Comparison of ENCODE assay signal across 7 mouse cellular contexts in genomic region chr14:79486993-79487731, GRCm38 (mm10). TPM values are rescaled to one million over a fixed set of nuclear protein-coding genes. Genes with fewer than 3 reads are reported as not detected.
DNase-seq lines count a peak whose midpoint lies in the region; ATAC-seq and TF ChIP-seq lines count a peak whose summit lies in the region.

No protein-coding gene starts in this region.

- in situ Hi-C loops in Patski (cut with MboI; ENCODE audit: low pct_unique_long_range_greater_than_20kb), result no loop called here

- H3K27me3 ChIP-seq in ES-Bruce4 (ENCODE audit: control insufficient read depth, insufficient read depth, low read length, poor library complexity, severe bottlenecking), result no peaks in the 10 kb centered on the region
- H3K27me3 ChIP-seq in Patski, result no peaks in the 10 kb centered on the region
- no peaks in the 10 kb centered on the region for H3K27me3 ChIP-seq in stomach, embryonic 14.5 days (ENCODE audit: control insufficient read depth, insufficient read depth, low read length)

- CTCF ChIA-PET in Patski (lab: Charles Lee), result interaction anchor here (0.8 to 1.6 kb wide), 6 partner anchors 25 to 101 kb away, joined by 3 to 4 read pairs (median 4); no protein-coding TSS in a partner anchor

- H3K4me3 ChIP-seq in ES-Bruce4 (ENCODE audit: low read depth, low read length), result peak overlapping the region; percentile 22
- peak overlapping the region; percentile 27; the same call in 1 of the 2 replicates for H3K4me3 ChIP-seq in stomach, embryonic 14.5 days (ENCODE audit: low read depth, low read length)

- H3K4me2 ChIP-seq in stomach, embryonic 14.5 days (replicated peaks; ENCODE audit: low read depth, low read length), result peak overlapping the region; percentile 48

- TF ChIP-seq POLR2A in ES-Bruce4 (IDR thresholded peaks at IDR 0.05; ENCODE audit: insufficient read depth, low read length), result no peak

- no peak for TF ChIP-seq EP300 in ES-Bruce4 (IDR thresholded peaks at IDR 0.05; ENCODE audit: insufficient read depth, low read depth, low read length)

- peak; percentile 27 for ATAC-seq in Patski
- ATAC-seq in megakaryocyte progenitor cell, adult 5-6 weeks (replicated peaks; ENCODE audit: poor library complexity), result peak; percentile 51
- ATAC-seq in stomach, embryonic 14.5 days (ENCODE audit: insufficient number of reproducible peaks, insufficient read depth, low FRiP score, low read depth), result peak; percentile 17; the same call in 1 of the 2 replicates

- DNase-seq in Patski (ENCODE audit: low read depth, low spot score), result no peak
- DNase-seq in embryo, embryonic 9.5 days (ENCODE audit: extremely low spot score), result peak; percentile 56
- peak; percentile 61 to 68 for DNase-seq in heart, postnatal 10 days
- peak; percentile 49 to 71 for DNase-seq in kidney, postnatal 4 days

- POLR2A ChIA-PET in Patski (lab: Charles Lee), result interaction anchor here (0.7 kb wide), 1 partner anchor 89 kb away, joined by 3 read pairs; no protein-coding TSS in a partner anchor

- H3K36me3 ChIP-seq in ES-Bruce4 (ENCODE audit: control insufficient read depth, insufficient read depth, low read length, poor library complexity, severe bottlenecking), result no peaks in the 10 kb centered on the region
- H3K36me3 ChIP-seq in stomach, embryonic 14.5 days (ENCODE audit: control insufficient read depth, insufficient read depth, low read length), result no peaks in the 10 kb centered on the region

- 0 out of 2 replicates have a peak overlapping the region, but pooled peaks have one; percentile 1 for H3K9ac ChIP-seq in ES-Bruce4 (ENCODE audit: low read depth, poor library complexity, severe bottlenecking)
- no peak overlapping the region; the same call in 1 of the 2 replicates for H3K9ac ChIP-seq in stomach, embryonic 14.5 days (replicated peaks; ENCODE audit: low read depth, low read length)

- H3K9me3 ChIP-seq in ES-Bruce4 (replicated peaks; ENCODE audit: control insufficient read depth, insufficient read depth, low read length, poor library complexity, severe bottlenecking), result no peaks in the 10 kb centered on the region
- no peaks in the 10 kb centered on the region for H3K9me3 ChIP-seq in stomach, embryonic 14.5 days (ENCODE audit: control insufficient read depth, low read depth, low read length)

- TF ChIP-seq CTCF in ES-Bruce4 (IDR thresholded peaks at IDR 0.05; ENCODE audit: low read depth, low read length), result no peak
- no peak for TF ChIP-seq CTCF in Patski (IDR thresholded peaks at IDR 0.05)

- H3K4me1 ChIP-seq in ES-Bruce4 (ENCODE audit: control insufficient read depth, insufficient read depth, low read length), result peaks cover 2% of the 10 kb centered on the region
- H3K4me1 ChIP-seq in stomach, embryonic 14.5 days (ENCODE audit: control insufficient read depth, insufficient read depth, low read length), result peaks cover 41% of the 10 kb centered on the region

- no peak overlapping the region for H3K27ac ChIP-seq in ES-Bruce4 (ENCODE audit: insufficient read depth, low read length)
- peak overlapping the region; percentile 2; the same call in 1 of the 2 replicates for H3K27ac ChIP-seq in stomach, embryonic 14.5 days (ENCODE audit: low read length)

- WGBS in stomach, embryonic 14.5 days, result 7% methylated on average over 19 of the region's 19 CpGs

- intact Hi-C loops in heart, postnatal 10 days (cut with DNase I), result loop anchor here (2.0 to 10.0 kb wide), 2 partner anchors 48 to 76 kb away; no protein-coding TSS in a partner anchor

RNA-seq across cellular contexts. Expression of gene Wbp4, which starts 5.8 kb away (rescaled TPM):
- polyA plus RNA-seq in ES-Bruce4 (2011; ENCODE audit: insufficient read depth, insufficient read length, low read depth, missing spikeins) (38.7 and 42.9 TPM in 2 replicates), Patski (2021) (39.5 TPM)
- total RNA-seq in heart, postnatal 10 days (2021), result 10 to 100 TPM; 22.8 to 24.8 TPM
- total RNA-seq in megakaryocyte progenitor cell, adult 5-6 weeks (2015), result 33.6 and 34.2 TPM in 2 replicates
- 50.2 and 84.2 TPM in 2 replicates for total RNA-seq in megakaryocyte progenitor cell, adult 5-6 weeks (2017)
- 43.6 and 50.3 TPM in 2 replicates for polyA plus RNA-seq in stomach, embryonic 14.5 days (2014; fragmentation: Nextera tagmentation; extraction: Ambion mirVana)

RNA-seq across cellular contexts. Expression of gene Elf1, which starts 6.2 kb away (rescaled TPM):
- polyA plus RNA-seq in ES-Bruce4 (2011; ENCODE audit: insufficient read depth, insufficient read length, low read depth, missing spikeins), result 18.1 and 20.4 TPM in 2 replicates
- polyA plus RNA-seq in Patski (2021), result 53.6 TPM
- total RNA-seq in heart, postnatal 10 days (2021), result 10 to 100 TPM; 21.3 to 23.3 TPM
- total RNA-seq in megakaryocyte progenitor cell, adult 5-6 weeks (2015), result 96.8 and 98.3 TPM in 2 replicates
- total RNA-seq in megakaryocyte progenitor cell, adult 5-6 weeks (2017), result 178 and 189 TPM in 2 replicates
- 25.8 and 27.6 TPM in 2 replicates for polyA plus RNA-seq in stomach, embryonic 14.5 days (2014; fragmentation: Nextera tagmentation; extraction: Ambion mirVana)

RNA-seq across cellular contexts. Expression of gene Kbtbd6, which starts 35.5 kb away (rescaled TPM):
- polyA plus RNA-seq in ES-Bruce4 (2011; ENCODE audit: insufficient read depth, insufficient read length, low read depth, missing spikeins) (1.7 and 1.9 TPM in 2 replicates), Patski (2021) (1.2 TPM)
- under 1 TPM; 0.37 to 0.62 TPM for total RNA-seq in heart, postnatal 10 days (2021)
- total RNA-seq in megakaryocyte progenitor cell, adult 5-6 weeks (2015), result 4.7 and 5.7 TPM in 2 replicates
- total RNA-seq in megakaryocyte progenitor cell, adult 5-6 weeks (2017), result 5.1 and 6.6 TPM in 2 replicates
- polyA plus RNA-seq in stomach, embryonic 14.5 days (2014; fragmentation: Nextera tagmentation; extraction: Ambion mirVana), result 2.8 and 3.0 TPM in 2 replicates
